Mouse (Mus musculus) CD4-positive helper T cell, adult 2 months (primary cell): ENCODE measurements around the gene Traf7.

Experiments
- DNase-seq: peaks from one replicate; pipeline ENCODE4 v3.0.0-alpha.2; 2012; ENCODE audit warnings: low read depth, missing footprints, low spot score

Gene Traf7

GRCm38 (mm10) chr17:24506332-24507070 is 21.2 kb downstream of the Traf7 start:
- no peak for DNase-seq

GRCm38 (mm10) chr17:24505286-24505955 is 22.3 kb downstream of the Traf7 start:
- no peak for DNase-seq

- DNase-seq: no peak
Measured at GRCm38 (mm10) chr17:24504085-24504484, 23.7 kb downstream of the Traf7 start.

- DNase-seq: no peak
Measured at GRCm38 (mm10) chr17:24502208-24502607, 25.5 kb downstream of the Traf7 start.

GRCm38 (mm10) chr17:24496026-24496425 is 31.7 kb downstream of the Traf7 start:
- no peak for DNase-seq

GRCm38 (mm10) chr17:24495443-24495842 is 32.3 kb downstream of the Traf7 start:
- DNase-seq: no peak

- peak; percentile 48 for DNase-seq
Measured at GRCm38 (mm10) chr17:24494627-24495335, 33.0 kb downstream of the Traf7 start.

GRCm38 (mm10) chr17:24490399-24490798 is 37.3 kb downstream of the Traf7 start:
- no peak for DNase-seq

GRCm38 (mm10) chr17:24489265-24490030 is 38.3 kb downstream of the Traf7 start:
- DNase-seq: no peak

GRCm38 (mm10) chr17:24488662-24489264 is 39.0 kb downstream of the Traf7 start:
- peak; percentile 44 for DNase-seq

- DNase-seq: no peak
Measured at GRCm38 (mm10) chr17:24488186-24488661, 39.5 kb downstream of the Traf7 start, which contains the start of gene Caskin1. Gene Caskin1, plus strand, starts transcription at chr17:24488601.

GRCm38 (mm10) chr17:24485090-24485860 is 42.5 kb downstream of the Traf7 start:
- DNase-seq: no peak

- DNase-seq: no peak
Measured at GRCm38 (mm10) chr17:24483495-24483894, 44.2 kb downstream of the Traf7 start.

GRCm38 (mm10) chr17:24481027-24481815 is 46.5 kb downstream of the Traf7 start:
- DNase-seq: no peak

- DNase-seq: no peak
Measured at GRCm38 (mm10) chr17:24480201-24480826, 47.4 kb downstream of the Traf7 start.

- no peak for DNase-seq
Measured at GRCm38 (mm10) chr17:24479431-24479830, 48.3 kb downstream of the Traf7 start.

- peak; percentile 95 for DNase-seq
Measured at GRCm38 (mm10) chr17:24478663-24479380, 48.9 kb downstream of the Traf7 start, which contains the start of gene Mlst8. Gene Mlst8, minus strand, starts transcription at chr17:24479078.

GRCm38 (mm10) chr17:24477985-24478600 is 49.6 kb downstream of the Traf7 start:
- DNase-seq: no peak
